Mouse (Mus musculus) telencephalon, adult 2 months (tissue): Measurements from ENCODE around the gene Cbx2.

Experiments used
- DNase-seq: peaks from one replicate; pipeline ENCODE4 v3.0.0-alpha.2; 2011; ENCODE audit warnings: low read depth, low spot score

Gene Cbx2

DNA sequence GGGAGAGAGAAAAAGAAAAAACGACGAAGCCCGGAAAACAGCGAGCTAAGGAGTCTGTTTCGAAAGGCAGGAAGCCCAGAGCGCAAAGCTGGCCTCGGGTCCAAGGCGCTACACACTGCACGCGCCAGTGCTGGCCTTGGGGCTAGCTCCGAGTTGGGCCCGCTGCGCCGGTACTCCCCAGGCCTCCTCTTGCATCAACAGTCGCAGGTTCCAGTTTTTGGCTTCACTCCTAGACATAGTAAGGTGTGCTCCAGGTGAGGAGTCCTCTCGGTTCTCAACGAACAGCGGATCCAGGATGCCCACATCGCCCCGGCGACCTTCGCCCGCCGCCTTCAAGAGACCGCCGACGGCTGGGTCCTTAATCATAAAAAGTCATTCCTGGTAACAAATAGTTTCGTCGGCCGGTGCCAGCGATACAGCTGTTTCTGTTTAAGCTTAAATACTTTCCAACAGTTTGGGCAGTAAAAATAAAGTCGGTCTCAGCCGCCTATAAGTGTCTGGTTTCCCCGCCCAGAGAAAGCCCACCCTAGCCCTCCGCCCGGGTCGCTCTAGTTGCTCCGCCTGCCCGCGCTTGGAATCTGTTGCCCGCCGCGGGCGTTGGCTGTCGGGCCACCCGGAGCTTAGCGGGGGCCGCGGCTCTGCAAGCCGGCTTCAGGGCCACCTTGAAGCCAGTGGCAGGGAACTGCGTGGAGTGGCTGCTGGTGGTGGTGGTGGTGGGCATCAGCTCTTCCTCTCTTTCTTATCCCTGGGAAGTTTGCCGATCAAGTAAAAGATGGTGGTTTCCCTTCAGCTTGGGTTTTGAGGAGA lies 19.9 kb downstream of the Cbx2 start:
- DNase-seq, result no peak

- no peak for DNase-seq
Observed at GRCm38 (mm10) chr11:119043273-119043540, 20.4 kb downstream of the Cbx2 start.

- no peak for DNase-seq
Observed at GRCm38 (mm10) chr11:119043761-119044550, 21.2 kb downstream of the Cbx2 start.

DNA sequence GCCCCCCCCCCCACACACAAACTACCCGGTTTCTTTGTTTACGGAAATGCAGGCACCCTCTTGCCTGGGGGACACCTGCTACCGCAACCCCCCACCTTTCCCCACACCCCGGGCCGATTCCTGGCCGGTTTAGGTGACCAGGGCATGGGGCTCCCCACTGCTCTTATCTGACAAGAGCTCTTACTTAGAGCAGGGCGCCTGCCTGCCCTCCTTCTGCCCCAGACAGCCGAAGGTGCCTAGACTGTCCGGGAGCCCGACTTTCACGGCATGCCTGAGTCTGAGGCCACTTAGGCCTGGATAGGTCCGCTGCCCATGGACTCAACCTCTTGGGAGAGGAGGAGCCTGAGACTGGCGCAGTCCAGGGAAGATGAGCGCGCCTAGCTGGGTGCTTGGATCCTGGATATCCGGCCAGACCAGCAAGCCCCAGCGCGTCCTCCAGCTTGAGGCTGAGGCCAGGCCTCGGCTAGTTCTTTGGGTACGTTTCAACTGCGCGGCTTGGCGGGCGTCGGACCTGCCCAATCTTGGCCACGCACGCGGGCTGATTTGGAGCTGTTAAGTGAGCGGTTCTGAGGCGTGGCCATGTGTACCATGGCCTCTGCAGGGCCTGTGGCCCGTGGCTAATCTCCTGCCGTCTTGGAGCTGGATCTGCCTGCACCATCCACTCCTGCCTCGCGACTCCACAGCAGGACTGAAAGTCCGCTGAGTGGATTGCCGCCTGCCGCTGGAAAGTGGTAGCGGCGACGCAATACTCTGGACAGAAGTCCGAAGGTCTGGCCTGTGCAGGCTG lies 22.0 kb downstream of the Cbx2 start:
- no peak for DNase-seq

GRCm38 (mm10) chr11:119046601-119047245 lies 24.0 kb downstream of the Cbx2 start:
- no peak for DNase-seq

DNA sequence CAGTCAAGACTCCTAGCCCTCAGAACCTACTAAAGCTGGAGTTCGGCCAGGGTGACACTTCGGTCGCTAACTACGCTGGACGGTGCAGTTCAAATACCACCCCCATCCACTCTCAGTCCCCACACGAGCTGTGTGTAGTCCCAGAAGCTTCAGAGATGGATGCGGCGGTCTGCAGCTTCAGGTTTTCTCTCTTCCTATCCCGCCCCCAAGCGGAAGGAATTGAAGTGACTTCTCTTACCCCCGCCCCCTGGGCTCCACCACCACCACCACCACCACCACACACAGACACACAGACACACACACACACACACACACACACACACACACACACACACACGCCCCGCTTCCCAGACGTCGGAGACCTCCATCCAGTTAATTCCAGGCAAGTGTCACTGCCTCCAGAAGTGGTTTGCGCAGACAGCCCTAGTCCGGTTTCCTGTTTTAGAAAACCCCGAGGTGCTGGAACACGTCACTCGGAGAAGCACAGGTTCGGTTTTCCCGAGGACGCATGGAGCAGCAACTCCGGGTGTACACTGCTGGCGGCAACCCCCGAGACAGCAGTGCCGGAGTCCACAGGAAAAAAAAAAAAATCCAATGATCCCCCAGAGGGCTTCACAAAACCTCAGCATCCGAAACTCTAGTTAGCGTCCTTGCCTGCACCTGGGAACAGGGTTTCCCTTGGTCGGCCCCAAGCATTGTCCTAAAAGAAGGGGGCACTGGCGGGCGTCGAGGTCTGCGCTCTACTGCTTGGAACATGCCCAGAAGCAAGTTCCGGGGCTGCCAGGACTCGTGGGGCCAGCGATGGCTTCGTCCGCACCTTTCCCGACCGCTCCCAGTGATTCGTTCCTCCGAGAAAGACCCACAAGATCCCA lies 24.7 kb downstream of the Cbx2 start:
- no peak for DNase-seq

- no peak for DNase-seq
Observed at GRCm38 (mm10) chr11:119048133-119048510, 25.4 kb downstream of the Cbx2 start.

DNA sequence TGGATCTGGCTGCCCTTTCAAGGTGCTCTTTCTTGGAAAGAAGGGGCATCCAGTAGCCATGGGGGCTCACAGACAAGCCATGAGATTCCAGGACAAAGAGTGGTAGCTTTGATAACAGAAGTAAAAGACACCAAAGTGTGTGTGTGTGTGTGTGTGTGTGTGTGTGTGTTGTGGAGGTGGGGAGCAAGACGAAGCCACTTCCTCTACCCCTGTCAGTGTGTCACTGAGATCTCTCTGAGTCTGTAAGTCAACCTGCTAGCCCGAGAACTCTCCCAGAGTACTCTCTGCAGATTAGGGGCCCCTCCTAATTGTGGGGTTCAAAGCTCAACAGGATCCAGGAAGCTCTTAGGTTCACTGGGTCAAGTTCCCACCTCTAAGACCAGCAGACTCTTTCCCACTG lies 27.6 kb downstream of the Cbx2 start:
- no peak for DNase-seq

- no peak for DNase-seq
Observed at GRCm38 (mm10) chr11:119051426-119051825, 28.7 kb downstream of the Cbx2 start.

DNA sequence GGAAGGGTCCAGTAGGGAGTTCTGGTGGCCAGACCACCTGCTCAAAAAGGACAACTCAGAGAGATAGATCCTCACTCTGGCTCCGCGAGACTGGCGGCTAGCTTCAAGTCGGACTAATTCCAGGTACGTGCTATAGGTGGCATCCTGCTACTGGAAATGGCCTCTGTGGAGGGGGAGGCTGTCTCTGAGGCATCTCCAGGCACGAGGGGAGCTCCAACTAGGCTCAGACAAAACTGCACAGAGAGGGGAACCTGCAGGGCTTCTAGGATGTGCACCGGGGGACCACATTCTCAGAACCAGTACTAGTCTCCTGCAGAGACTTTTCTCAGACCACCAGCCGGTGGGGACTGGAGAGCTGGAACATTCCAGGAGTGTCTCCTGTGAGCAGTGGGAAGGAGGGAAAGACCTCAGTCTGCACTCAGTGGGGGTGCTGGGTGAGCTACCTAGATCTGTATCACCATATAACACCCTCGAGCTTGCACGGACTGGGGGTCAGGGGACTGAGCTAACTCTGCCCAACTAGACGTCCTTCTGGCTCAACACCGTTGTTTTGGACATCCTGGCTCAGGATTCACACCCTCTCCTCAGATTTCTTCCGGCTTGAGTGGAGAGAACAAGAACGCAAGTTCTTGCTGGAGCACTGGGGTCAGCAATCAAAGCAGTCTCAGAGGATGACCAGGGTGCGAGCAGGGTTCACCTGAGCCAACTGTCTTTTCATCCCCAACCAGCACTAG lies 29.3 kb downstream of the Cbx2 start:
- no peak for DNase-seq

GRCm38 (mm10) chr11:119052661-119053256 lies 30.0 kb downstream of the Cbx2 start:
- DNase-seq, result no peak

DNA sequence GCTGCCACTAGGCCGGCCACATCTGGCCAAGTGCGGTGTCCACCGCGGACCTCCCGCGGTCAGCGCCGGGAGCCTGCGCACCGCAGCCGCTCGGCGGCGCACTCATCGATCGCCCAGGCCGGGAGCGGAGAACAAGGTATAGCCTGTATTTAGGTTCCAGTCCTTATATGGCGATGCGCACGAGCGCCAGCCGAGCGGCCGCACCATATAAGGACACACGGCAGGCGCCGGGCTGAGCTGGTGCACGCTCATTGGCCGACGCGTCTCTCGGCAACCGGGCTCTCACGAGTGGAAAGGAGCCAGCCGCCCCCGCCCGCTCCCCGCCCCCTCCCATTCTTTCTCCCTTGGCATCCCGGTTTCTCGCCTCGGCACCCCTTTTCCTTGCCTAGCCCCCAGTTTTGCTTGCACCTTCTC lies 30.5 kb downstream of the Cbx2 start:
- peak; percentile 83 for DNase-seq

DNA sequence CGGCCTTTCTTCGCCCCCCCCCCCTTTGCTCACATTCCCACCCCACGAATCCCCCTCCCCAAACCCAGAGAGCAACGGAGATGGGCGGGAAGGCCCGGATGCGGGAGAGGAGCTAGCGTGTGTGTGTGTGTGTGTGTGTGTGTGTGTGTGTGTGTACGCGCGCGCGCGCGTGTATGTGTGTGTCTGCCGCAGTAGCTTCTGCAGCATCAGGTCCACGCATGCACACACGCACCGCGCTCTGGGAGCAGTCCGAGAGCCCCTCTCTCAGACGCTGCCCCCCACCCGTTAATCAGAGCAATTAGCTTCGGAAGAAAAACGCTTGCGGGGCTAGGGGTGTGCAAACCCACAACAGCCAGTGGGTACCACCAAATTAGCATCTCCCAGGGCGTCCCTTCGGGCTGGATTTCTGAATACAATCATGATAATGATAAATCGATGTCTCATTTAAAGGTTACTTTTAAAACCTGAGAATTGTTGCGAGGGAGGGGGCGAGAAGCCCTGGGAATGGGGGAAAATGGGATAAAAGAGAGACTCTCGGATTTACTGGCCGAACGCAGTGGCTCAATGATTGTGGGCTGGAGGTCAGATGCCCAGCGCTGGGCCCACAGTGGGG lies 31.1 kb downstream of the Cbx2 start:
- DNase-seq, result no peak

- DNase-seq, result no peak
Observed at GRCm38 (mm10) chr11:119054351-119055345, 31.9 kb downstream of the Cbx2 start.

DNA sequence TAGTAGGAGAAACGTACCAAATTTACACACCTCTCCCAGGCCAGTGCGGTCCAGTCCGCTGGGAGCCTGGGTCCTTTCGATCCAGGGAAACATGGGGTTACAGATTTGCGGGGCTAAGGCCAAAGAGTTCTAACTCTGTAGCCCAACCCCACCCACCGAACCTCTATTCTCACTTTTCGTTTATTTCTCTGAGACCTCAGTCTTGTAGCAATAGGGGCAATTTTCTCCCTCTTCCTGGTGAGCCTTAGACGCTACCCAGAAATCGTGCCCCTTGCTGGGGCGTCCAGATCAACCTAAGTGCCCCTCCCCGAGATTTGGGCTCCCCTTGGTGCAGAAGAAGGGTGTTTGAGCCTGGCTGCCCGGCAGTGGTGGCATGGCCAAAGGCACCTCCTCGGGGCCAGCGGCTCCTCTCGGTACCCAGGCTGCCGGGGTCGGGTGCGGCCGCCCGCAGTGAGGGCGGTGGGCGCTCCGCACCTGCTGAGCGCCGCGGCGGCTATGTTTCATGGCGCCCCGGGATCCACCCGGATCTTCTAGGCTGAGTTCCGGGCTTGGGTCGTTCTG lies 32.9 kb downstream of the Cbx2 start:
- DNase-seq, result no peak

- DNase-seq, result no peak
Observed at GRCm38 (mm10) chr11:119056301-119057211, 33.8 kb downstream of the Cbx2 start.

DNA sequence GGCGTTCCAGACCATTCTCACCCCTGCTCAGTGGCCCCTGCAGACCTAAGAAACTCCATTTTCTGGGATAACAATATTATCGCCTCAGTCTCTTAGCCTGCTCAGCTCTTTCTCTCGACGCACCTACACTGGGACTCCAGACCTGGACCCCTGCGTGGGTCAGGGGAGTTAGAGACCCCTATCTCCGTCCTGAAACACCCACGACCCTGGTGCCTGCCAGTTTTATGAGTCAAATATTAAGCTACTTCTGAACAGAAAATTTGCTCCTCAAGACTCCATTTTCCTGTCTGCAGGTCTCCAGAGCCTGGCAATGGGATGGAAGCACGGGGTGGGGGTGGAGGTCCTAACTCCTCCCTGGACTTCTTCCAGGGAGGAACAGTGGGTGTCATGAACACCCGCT lies 34.5 kb downstream of the Cbx2 start:
- DNase-seq, result no peak
